22 mouse cellular contexts compared by ENCODE assay signal in genomic region chr3:40719022-40719421, GRCm38 (mm10). TPM values are rescaled to one million over a fixed set of nuclear protein-coding genes. Genes with fewer than 3 reads are reported as not detected.
"Had no signal": no experiment of that assay in that cellular context is flagged by ENCODE, and none has a peak within 500 bp of the region (broad histone marks: within the 10 kb centered on the region; RNA-seq: fewer than 3 reads in every experiment).

No protein-coding gene starts in this region.

- H3K4me1 ChIP-seq: liver, embryonic 15.5 days; megakaryocyte, embryonic 14.5 days; midbrain, embryonic 13.5 days; midbrain, embryonic 15.5 days; neural tube, embryonic 13.5 days; neural tube, embryonic 15.5 days had no signal

- ATAC-seq: liver, postnatal 0 days; midbrain, embryonic 13.5 days; midbrain, embryonic 15.5 days had no signal

- H3K27ac ChIP-seq: liver, embryonic 15.5 days; macrophage; midbrain, embryonic 13.5 days; midbrain, embryonic 15.5 days; neural tube, embryonic 13.5 days; neural tube, embryonic 15.5 days had no signal

- H3K27me3 ChIP-seq: liver, embryonic 15.5 days; megakaryocyte, embryonic 14.5 days; midbrain, embryonic 13.5 days; midbrain, embryonic 15.5 days; neural tube, embryonic 13.5 days; neural tube, embryonic 15.5 days had no signal

- H3K4me3 ChIP-seq: liver, embryonic 15.5 days; megakaryocyte, embryonic 14.5 days; midbrain, embryonic 13.5 days; midbrain, embryonic 15.5 days; neural tube, embryonic 13.5 days; neural tube, embryonic 15.5 days had no signal

- H3K4me2 ChIP-seq: liver, embryonic 15.5 days; midbrain, embryonic 11.5 days; midbrain, embryonic 13.5 days; midbrain, embryonic 15.5 days; neural tube, embryonic 13.5 days; neural tube, embryonic 15.5 days had no signal

- H3K9me3 ChIP-seq: liver, embryonic 15.5 days; megakaryocyte, embryonic 14.5 days; midbrain, embryonic 13.5 days; midbrain, embryonic 15.5 days; neural tube, embryonic 13.5 days; neural tube, embryonic 15.5 days had no signal

- H3K9ac ChIP-seq: liver, embryonic 15.5 days; liver, postnatal 0 days; midbrain, embryonic 13.5 days; midbrain, embryonic 15.5 days; neural tube, embryonic 13.5 days; neural tube, embryonic 15.5 days had no signal

- DNase-seq: liver, postnatal 0 days; lung, adult 2 months; lung, postnatal 10 days; right cerebral cortex, adult 18-20 months; right cerebral cortex, postnatal 25 days; right cerebral cortex, postnatal 4 days; spleen, adult 18-20 months; thymus, adult 18-20 months; thymus, postnatal 14 days; thymus, postnatal 36 days had no signal

- H3K36me3 ChIP-seq: liver, embryonic 15.5 days; midbrain, embryonic 13.5 days; midbrain, embryonic 15.5 days; neural tube, embryonic 13.5 days; neural tube, embryonic 15.5 days had no signal

RNA-seq across cellular contexts. Expression of gene Slc25a31, which starts 10.4 kb away (rescaled TPM):
- total RNA-seq: megakaryocyte progenitor cell, adult 5-6 weeks; monocyte, adult 5-6 weeks had no signal
- polyA plus RNA-seq: small intestine, adult 2 months; stomach, embryonic 14.5 days had no signal
